Mouse (Mus musculus) lung, postnatal 0 days (tissue): Measurements from ENCODE around the gene Treh. TPM values are rescaled to one million over a fixed set of nuclear protein-coding genes. Genes with fewer than 3 reads are reported as not detected.

Experiments used
- ATAC-seq: fragments of 200-750 bp; cut with Nextera tagmentation; 2 replicates; pipeline ENCODE4 v1.8.0; 2017; ENCODE audit warnings: moderate library complexity
- DNase-seq: peaks from one replicate; pipeline ENCODE4 v3.0.0-alpha.2; 2016; ENCODE audit warnings: low spot score
- H3K27ac ChIP-seq: fragments of 300-500 bp; sonication (generic); 2 replicates; pipeline ENCODE4 v1.5.1; 2014; ENCODE audit warnings: antibody characterized with exemption, mild to moderate bottlenecking, low read length, mixed read lengths
- H3K27me3 ChIP-seq: fragments of 300-500 bp; sonication (generic); replicated peaks from 2 replicates; pipeline ENCODE4 v1.6.1; 2014; ENCODE audit warnings: low read length, mixed read lengths; ENCODE audit not compliant: insufficient read depth
- H3K36me3 ChIP-seq: fragments of 300-500 bp; sonication (generic); 2 replicates; pipeline ENCODE4 v1.6.1; 2014; ENCODE audit warnings: low read length, mixed read lengths; ENCODE audit not compliant: insufficient read depth
- H3K4me1 ChIP-seq: fragments of 300-500 bp; sonication (generic); 2 replicates; pipeline ENCODE4 v1.6.1; 2014; ENCODE audit warnings: antibody characterized with exemption, low read depth, low read length, mixed read lengths; ENCODE audit not compliant: insufficient read depth
- H3K4me2 ChIP-seq: fragments of 300-500 bp; sonication (generic); replicated peaks from 2 replicates; pipeline ENCODE4 v1.6.1; 2014; ENCODE audit warnings: low read depth, mild to moderate bottlenecking, low read length, moderate library complexity, mixed read lengths
- H3K4me3 ChIP-seq: fragments of 300-500 bp; sonication (generic); 2 replicates; pipeline ENCODE4 v1.5.1; 2014; ENCODE audit warnings: low read depth, low read length
- H3K9ac ChIP-seq: fragments of 300-500 bp; sonication (generic); replicated peaks from 2 replicates; pipeline ENCODE4 v1.6.1; 2014; ENCODE audit warnings: low read depth, mild to moderate bottlenecking
- H3K9me3 ChIP-seq: fragments of 300-500 bp; sonication (generic); 2 replicates; pipeline ENCODE4 v1.6.1; 2016; ENCODE audit warnings: low read length, mixed read lengths
- CTCF ChIP-seq: IDR thresholded peaks from 2 replicates; pipeline ENCODE4 v1.5.1; 2016; ENCODE audit warnings: antibody characterized with exemption, mild to moderate bottlenecking
- EP300 ChIP-seq: IDR thresholded peaks from 2 replicates; pipeline ENCODE4 v1.6.1; 2016; ENCODE audit warnings: antibody characterized with exemption, mild to moderate bottlenecking, control low read depth
- WGBS: fragments of 180-500 bp; shearing (Covaris S2); extraction: QIAGEN DNeasy Blood & Tissue Kit; methylation state at CpG from one replicate; pipeline ENCODE4 v1.1.7; 2014; 5-methylcytosine and 5-hydroxymethylcytosine counted together
- polyA plus RNA-seq: library from polyadenylated mRNA; unstranded; fragments of >200 nt; fragmentation: Nextera tagmentation; extraction: Ambion mirVana; gene quantifications from 2 replicates; pipeline ENCODE4 v1.2.1, GENCODE M21; 2015

The Treh gene
- polyA plus RNA-seq, 1 experiment from 2014 or later = not detected

- H3K9me3 ChIP-seq = no peaks in the 10 kb centered on the region
- WGBS = 71% methylated on average over 8 of the region's 8 CpGs
- no peak overlapping the region for H3K4me2 ChIP-seq
- H3K4me3 ChIP-seq = no peak overlapping the region
- DNase-seq (no peak), ATAC-seq (no peak)
- 0 out of 2 replicates have a peak, but pooled peaks cover 9% of the 10 kb centered on the region for H3K36me3 ChIP-seq
- no peaks in the 10 kb centered on the region for H3K27me3 ChIP-seq
- peaks cover 11% of the 10 kb centered on the region for H3K4me1 ChIP-seq
- no peak for TF ChIP-seq EP300
- no peak for TF ChIP-seq CTCF
- H3K9ac ChIP-seq = no peak overlapping the region
- no peak overlapping the region for H3K27ac ChIP-seq
Measured at GRCm38 (mm10) chr9:44719632-44720357, 46.8 kb downstream of the Treh start.

- TF ChIP-seq EP300 (no peak), CTCF (no peak; the same call in 1 of the 2 replicates)
- H3K9ac ChIP-seq = peak overlapping the region; percentile 32; the same call in 1 of the 2 replicates
- peaks cover 11% of the 10 kb centered on the region for H3K4me1 ChIP-seq
- ATAC-seq = no peak
- 0 out of 2 replicates have a peak, but pooled peaks cover 4% of the 10 kb centered on the region for H3K36me3 ChIP-seq
- H3K9me3 ChIP-seq = no peaks in the 10 kb centered on the region
- H3K4me2 ChIP-seq = peak overlapping the region; percentile 78
- WGBS = 23% methylated on average over 9 of the region's 9 CpGs
- peak overlapping the region; percentile 38 for H3K4me3 ChIP-seq
- H3K27ac ChIP-seq = no peak overlapping the region
- H3K27me3 ChIP-seq = no peaks in the 10 kb centered on the region
- DNase-seq = no peak
Measured at GRCm38 (mm10) chr9:44720358-44721153, 47.5 kb downstream of the Treh start.

DNA sequence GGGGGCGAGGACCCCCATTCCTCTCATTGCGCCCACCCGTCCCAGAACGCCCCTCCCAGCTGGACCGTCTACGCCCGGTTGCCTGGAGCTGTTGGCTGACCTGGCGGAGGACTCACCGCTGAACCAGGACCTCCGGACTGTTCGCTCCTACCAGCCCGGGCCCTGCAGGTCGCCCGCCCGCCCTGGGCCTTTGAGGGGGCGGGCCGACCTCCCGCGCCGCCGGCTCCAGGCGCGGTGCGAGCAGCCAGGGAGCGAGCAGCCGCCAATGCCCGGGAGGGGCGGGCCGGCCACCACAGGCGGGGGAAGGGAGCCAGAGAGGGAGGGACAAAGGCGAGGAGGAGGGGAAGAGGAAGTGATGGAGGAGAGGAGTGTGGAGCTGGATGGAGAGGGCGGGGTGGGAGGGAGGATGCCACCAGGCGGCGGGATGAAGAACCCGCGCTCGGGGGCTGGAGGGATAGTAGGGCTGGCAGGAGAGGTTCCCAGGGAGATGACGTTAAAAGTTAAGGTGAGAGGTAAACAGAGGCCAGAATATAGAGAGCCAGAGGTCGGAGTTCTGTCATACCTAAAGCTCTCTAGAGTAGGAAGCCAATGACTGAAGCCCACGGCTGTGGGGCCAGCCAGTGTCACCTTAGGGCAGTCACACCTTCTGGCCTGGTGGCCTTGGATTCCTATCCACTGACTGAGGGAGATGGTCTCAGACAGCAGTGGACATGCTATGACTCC lies 48.3 kb downstream of the Treh start:
- no peaks in the 10 kb centered on the region for H3K9me3 ChIP-seq

GRCm38 (mm10) chr9:44721877-44722186 lies 48.8 kb downstream of the Treh start:
- no peak for DNase-seq
- TF ChIP-seq EP300 (no peak), CTCF (no peak)
- Histone ChIP-seq H3K4me1 (peaks cover 11% of the 10 kb centered on the region), H3K27me3 (no peaks in the 10 kb centered on the region), H3K9ac (no peak overlapping the region), H3K27ac (0 out of 2 replicates have a peak overlapping the region, but pooled peaks have one; percentile 14), H3K9me3 (no peaks in the 10 kb centered on the region), H3K36me3 (peaks cover under 1% of the 10 kb centered on the region; the same call in 1 of the 2 replicates), H3K4me3 (0 out of 2 replicates have a peak overlapping the region, but pooled peaks have one; percentile 38), H3K4me2 (no peak overlapping the region)
- no peak for ATAC-seq
- WGBS = 87% methylated on average over 3 of the region's 3 CpGs

More for the DNA sequence above, 48.3 kb downstream of the Treh start:
- H3K4me1 ChIP-seq = peaks cover 11% of the 10 kb centered on the region
- peaks cover under 1% of the 10 kb centered on the region; the same call in 1 of the 2 replicates for H3K36me3 ChIP-seq
- H3K27ac ChIP-seq = no peak overlapping the region
- H3K9ac ChIP-seq = peak overlapping the region; percentile 32
- H3K4me2 ChIP-seq = peak overlapping the region; percentile 78
- peak overlapping the region; percentile 38 for H3K4me3 ChIP-seq
- DNase-seq (peak; percentile 93), ATAC-seq (peak; percentile 78)
- no peaks in the 10 kb centered on the region for H3K27me3 ChIP-seq
- WGBS = 2% methylated on average over 34 of the region's 40 CpGs
- no peak for TF ChIP-seq EP300
- peak; percentile 53 for TF ChIP-seq CTCF

GRCm38 (mm10) chr9:44722575-44722974 lies 49.5 kb downstream of the Treh start:
- 52% methylated on average over 7 of the region's 7 CpGs for WGBS
- Histone ChIP-seq H3K9me3 (no peaks in the 10 kb centered on the region), H3K9ac (no peak overlapping the region), H3K36me3 (peaks cover 4% of the 10 kb centered on the region), H3K4me2 (no peak overlapping the region), H3K4me3 (no peak overlapping the region), H3K27ac (peak overlapping the region; percentile 76), H3K27me3 (no peaks in the 10 kb centered on the region), H3K4me1 (peaks cover 11% of the 10 kb centered on the region)
- TF ChIP-seq EP300 (no peak), CTCF (no peak)
- ATAC-seq = no peak
- no peak for DNase-seq

- 31% methylated on average over 7 of the region's 7 CpGs for WGBS
- H3K27ac ChIP-seq = peak overlapping the region; percentile 76
- DNase-seq (peak; percentile 61), ATAC-seq (peak; percentile 47)
- peaks cover 11% of the 10 kb centered on the region for H3K4me1 ChIP-seq
- H3K4me2 ChIP-seq = no peak overlapping the region
- no peaks in the 10 kb centered on the region for H3K9me3 ChIP-seq
- peak; percentile 79 for TF ChIP-seq EP300
- TF ChIP-seq CTCF = no peak
- H3K9ac ChIP-seq = no peak overlapping the region
- H3K36me3 ChIP-seq = peaks cover 4% of the 10 kb centered on the region
- H3K4me3 ChIP-seq = no peak overlapping the region
- H3K27me3 ChIP-seq = no peaks in the 10 kb centered on the region
Measured at GRCm38 (mm10) chr9:44723008-44723407, 50.0 kb downstream of the Treh start.
